Comparison of ENCODE assay signal across 8 mouse cellular contexts in the genomic region with DNA sequence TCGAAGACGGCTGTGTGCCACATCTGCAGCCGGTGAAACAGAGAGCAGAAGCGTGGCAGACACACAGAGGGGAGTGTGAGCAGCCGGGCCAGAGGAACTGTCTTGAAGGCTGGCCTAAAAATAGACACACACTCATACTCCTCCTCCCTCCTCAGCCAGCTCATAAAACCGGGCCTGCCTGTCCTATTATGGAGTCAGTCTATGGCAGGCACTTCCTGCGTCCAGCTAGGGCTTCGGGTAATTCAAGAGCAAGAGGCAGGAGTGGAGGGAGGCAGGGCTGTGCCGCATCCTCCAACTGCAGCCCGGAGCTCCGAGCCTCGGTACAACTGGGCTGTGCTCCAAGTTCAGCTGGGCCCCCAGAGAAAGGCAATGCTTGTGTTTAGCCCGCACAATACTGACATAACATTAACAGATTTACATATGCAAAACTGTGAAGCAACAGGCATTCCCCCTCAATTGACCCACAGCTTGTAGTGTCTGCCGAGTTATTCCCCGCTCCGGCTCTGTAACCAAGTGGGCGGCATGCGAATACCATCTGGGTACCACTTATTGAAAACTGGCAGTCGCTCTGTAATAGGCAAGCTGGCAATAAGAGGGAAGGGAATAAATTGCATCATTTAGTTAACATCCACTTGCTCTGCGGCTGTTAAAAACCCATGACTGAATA. TPM values are rescaled to one million over a fixed set of nuclear protein-coding genes. Genes with fewer than 3 reads are reported as not detected.
DNase-seq lines count a peak whose midpoint lies in the region; ATAC-seq and TF ChIP-seq lines count a peak whose summit lies in the region.

No protein-coding gene starts in this region.

- H3K27ac ChIP-seq in left cerebral cortex, adult 2 months, result peak overlapping the region; percentile 70

- ATAC-seq in common myeloid progenitor, adult 5-6 weeks (replicated peaks; ENCODE audit: low read depth, poor library complexity, severe bottlenecking), result peak; percentile 60

- intact Hi-C loops in gastrocnemius, postnatal 14 days (cut with DNase I; ENCODE audit: low total_unique reads), result no loop called here
- intact Hi-C loops in left cerebral cortex, adult 2 months (cut with DNase I), result loop anchor here (2.0 kb wide), 1 partner anchor 37 kb away; a partner anchor contains a TSS

- peak; percentile 39 for DNase-seq in ZHBTc4 (ENCODE audit: low read depth, low spot score)
- DNase-seq in gastrocnemius, postnatal 14 days, result peak; percentile 78
- DNase-seq in induced T-regulatory cell, adult 2 months (ENCODE audit: low read depth), result peak; percentile 33
- peak; percentile 52 to 62 for DNase-seq in left cerebral cortex, adult 2 months (ENCODE audit: extremely low spot score in 1 of 2, low spot score in 2 of 2)
- DNase-seq in lung, postnatal 4 days, result peak; percentile 77 to 89
- DNase-seq in right cerebral cortex, adult 18-20 months, result peak; percentile 80
- DNase-seq in urinary bladder, postnatal 14 days (ENCODE audit: low spot score), result peak; percentile 76

- no peak for TF ChIP-seq CTCF in left cerebral cortex, adult 2 months (IDR thresholded peaks at IDR 0.05)

- peak overlapping the region; percentile 18 for H3K4me3 ChIP-seq in left cerebral cortex, adult 2 months

RNA-seq across cellular contexts. Expression of a gene that starts 37.2 kb away (rescaled TPM):
- total RNA-seq in common myeloid progenitor, adult 5-6 weeks (2017), result 57.8 and 77.4 TPM in 2 replicates
- 10 to 100 TPM; 18.0 to 20.7 TPM for total RNA-seq in gastrocnemius, postnatal 14 days (2021)
- total RNA-seq in left cerebral cortex, adult 2 months (2021), result 100 to 1,000 TPM; 133 to 139 TPM

Comparison
In these comparisons a context has a peak if more than half of its experiments do, and no peak if none do; other contexts are left out.
1. Peak in every context shown above with its lines: DNase-seq, ATAC-seq, H3K4me3 ChIP-seq and H3K27ac ChIP-seq.
2. DNase-seq: peak in every context shown above with its lines; median percentile 83 in lung, postnatal 4 days; 80 in right cerebral cortex, adult 18-20 months; 78 in gastrocnemius, postnatal 14 days; 76 in urinary bladder, postnatal 14 days; 57 in left cerebral cortex, adult 2 months; 39 in ZHBTc4; 33 in induced T-regulatory cell, adult 2 months.